Comparison of ENCODE assay signal across 9 mouse cellular contexts in the genomic region with DNA sequence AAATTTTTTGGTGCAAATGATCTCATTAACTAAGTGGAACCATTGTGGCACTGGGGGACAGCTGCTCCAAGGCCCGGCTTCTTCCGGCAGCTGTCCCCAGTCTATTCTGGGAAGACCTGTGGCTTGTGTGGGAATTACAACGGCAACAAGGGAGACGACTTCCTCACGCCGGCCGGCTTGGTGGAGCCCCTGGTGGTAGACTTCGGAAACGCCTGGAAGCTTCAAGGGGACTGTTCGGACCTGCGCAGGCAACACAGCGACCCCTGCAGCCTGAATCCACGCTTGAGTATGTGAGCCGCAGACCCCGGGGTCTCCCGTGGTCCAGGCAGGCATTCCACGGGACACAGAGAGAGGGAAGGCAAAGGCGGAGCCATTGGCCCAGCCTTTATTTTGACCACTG. TPM values are rescaled to one million over a fixed set of nuclear protein-coding genes. Genes with fewer than 3 reads are reported as not detected.
DNase-seq lines count a peak whose midpoint lies in the region; ATAC-seq lines count a peak whose summit lies in the region.
"Had no signal": no experiment of that assay in that cellular context is flagged by ENCODE, and none has a peak within 500 bp of the region (broad histone marks: within the 10 kb centered on the region; RNA-seq: fewer than 3 reads in every experiment).

No protein-coding gene starts in this region.

- no peaks in the 10 kb centered on the region for H3K9me3 ChIP-seq in forebrain, embryonic 15.5 days
- no peaks in the 10 kb centered on the region for H3K9me3 ChIP-seq in liver, embryonic 16.5 days (replicated peaks; ENCODE audit: control insufficient read depth, low read length)
- no peaks in the 10 kb centered on the region for H3K9me3 ChIP-seq in neural tube, embryonic 11.5 days (ENCODE audit: control insufficient read depth, low read length)
- H3K9me3 ChIP-seq in stomach, embryonic 16.5 days (replicated peaks; ENCODE audit: control insufficient read depth, low read length), result no peaks in the 10 kb centered on the region

- 4% methylated on average over 18 of the region's 18 CpGs for WGBS in forebrain, embryonic 15.5 days
- 6% methylated on average over 18 of the region's 18 CpGs for WGBS in large intestine, adult 2 months
- WGBS in liver, embryonic 16.5 days (ENCODE audit: insufficient replicate concordance), result 1% methylated on average over 18 of the region's 18 CpGs
- WGBS in neural tube, embryonic 11.5 days, result 5% methylated on average over 18 of the region's 18 CpGs
- 6% methylated on average over 18 of the region's 18 CpGs for WGBS in stomach, embryonic 16.5 days

- 0 out of 2 replicates have a peak, but pooled peaks have one; percentile 29 for ATAC-seq in forebrain, embryonic 15.5 days (replicated peaks)
- ATAC-seq in liver, embryonic 16.5 days (ENCODE audit: low read depth), result peak; percentile 38; the same call in 1 of the 2 replicates
- peak; percentile 68 for ATAC-seq in neural tube, embryonic 11.5 days (ENCODE audit: insufficient read depth, low FRiP score, low TSS enrichment)
- peak; percentile 29; the same call in 1 of the 2 replicates for ATAC-seq in stomach, embryonic 16.5 days (ENCODE audit: insufficient read depth, low FRiP score)

- 0 out of 2 replicates have a peak overlapping the region, but pooled peaks have one; percentile 8 for H3K4me2 ChIP-seq in forebrain, embryonic 15.5 days (replicated peaks)
- peak overlapping the region; percentile 24 for H3K4me2 ChIP-seq in liver, embryonic 16.5 days (ENCODE audit: low read depth, low read length)
- peak overlapping the region; percentile 27 for H3K4me2 ChIP-seq in neural tube, embryonic 11.5 days (ENCODE audit: low read depth)
- H3K4me2 ChIP-seq in stomach, embryonic 16.5 days (ENCODE audit: low read depth, low read length), result peak overlapping the region; percentile 44

- H3K27me3 ChIP-seq in forebrain, embryonic 15.5 days, result peaks cover 4% of the 10 kb centered on the region; the same call in 1 of the 2 replicates
- H3K27me3 ChIP-seq in liver, embryonic 16.5 days (ENCODE audit: control insufficient read depth, insufficient read depth, low read depth, low read length), result peaks cover 5% of the 10 kb centered on the region
- H3K27me3 ChIP-seq in neural tube, embryonic 11.5 days (ENCODE audit: control insufficient read depth, insufficient read depth, low read length), result 0 out of 2 replicates have a peak, but pooled peaks cover 2% of the 10 kb centered on the region
- H3K27me3 ChIP-seq in stomach, embryonic 16.5 days (ENCODE audit: control insufficient read depth, insufficient read depth, low read length), result no peaks in the 10 kb centered on the region; the same call in 1 of the 2 replicates

- no peak overlapping the region; the same call in 1 of the 2 replicates for H3K4me3 ChIP-seq in forebrain, embryonic 15.5 days
- H3K4me3 ChIP-seq in liver, embryonic 16.5 days (ENCODE audit: low read depth, low read length), result no peak overlapping the region
- no peak overlapping the region for H3K4me3 ChIP-seq in neural tube, embryonic 11.5 days (ENCODE audit: low read depth, low read length)
- peak overlapping the region; percentile 2; the same call in 1 of the 2 replicates for H3K4me3 ChIP-seq in stomach, embryonic 16.5 days (replicated peaks; ENCODE audit: low read length)
- H3K4me3 ChIP-seq: erythroblast, embryonic 14.5 days had no signal

- intact Hi-C loops in heart, postnatal 25 days (cut with DNase I), result no loop called here

- H3K36me3 ChIP-seq in forebrain, embryonic 15.5 days, result no peaks in the 10 kb centered on the region
- no peaks in the 10 kb centered on the region for H3K36me3 ChIP-seq in liver, embryonic 16.5 days (ENCODE audit: control insufficient read depth, insufficient read depth)
- H3K36me3 ChIP-seq in neural tube, embryonic 11.5 days (ENCODE audit: control insufficient read depth, insufficient read depth, low read length), result no peaks in the 10 kb centered on the region
- no peaks in the 10 kb centered on the region for H3K36me3 ChIP-seq in stomach, embryonic 16.5 days (ENCODE audit: control insufficient read depth, insufficient read depth, low read length)

- H3K9ac ChIP-seq in forebrain, embryonic 15.5 days (replicated peaks), result no peak overlapping the region
- no peak overlapping the region for H3K9ac ChIP-seq in liver, embryonic 16.5 days (ENCODE audit: low read depth, low read length)
- H3K9ac ChIP-seq in neural tube, embryonic 11.5 days (ENCODE audit: low read length), result no peak overlapping the region
- H3K9ac ChIP-seq in stomach, embryonic 16.5 days (ENCODE audit: low read length), result 0 out of 2 replicates have a peak overlapping the region, but pooled peaks have one; percentile 22

- DNase-seq in CD8-positive naive resting alpha-beta T cell, adult 2 months (ENCODE audit: low read depth in 2 of 2, low spot score in 2 of 2), result peak; percentile 44 to 64
- peak; percentile 29 for DNase-seq in cerebellum, adult 11-12 months
- peak; percentile 73 for DNase-seq in heart, postnatal 25 days (ENCODE audit: low spot score)
- peak; percentile 57 for DNase-seq in large intestine, adult 2 months (ENCODE audit: low read depth, low spot score)
- DNase-seq in neural tube, embryonic 11.5 days (ENCODE audit: low spot score), result peak; percentile 91

- H3K4me1 ChIP-seq in forebrain, embryonic 15.5 days, result peaks cover 3% of the 10 kb centered on the region; the same call in 1 of the 2 replicates
- H3K4me1 ChIP-seq in liver, embryonic 16.5 days (ENCODE audit: control insufficient read depth, low read depth, low read length), result peaks cover 9% of the 10 kb centered on the region
- H3K4me1 ChIP-seq in neural tube, embryonic 11.5 days (ENCODE audit: control insufficient read depth, insufficient read depth, low read length), result 0 out of 2 replicates have a peak, but pooled peaks cover 2% of the 10 kb centered on the region
- peaks cover 14% of the 10 kb centered on the region; the same call in 1 of the 2 replicates for H3K4me1 ChIP-seq in stomach, embryonic 16.5 days (ENCODE audit: control insufficient read depth, insufficient read depth, low read length)

- H3K27ac ChIP-seq in forebrain, embryonic 15.5 days (replicated peaks), result no peak overlapping the region
- H3K27ac ChIP-seq in liver, embryonic 16.5 days (ENCODE audit: low read length), result no peak overlapping the region
- H3K27ac ChIP-seq in neural tube, embryonic 11.5 days (ENCODE audit: low read depth, low read length), result no peak overlapping the region
- no peak overlapping the region for H3K27ac ChIP-seq in stomach, embryonic 16.5 days (ENCODE audit: low read length)

RNA-seq across cellular contexts. Expression of a gene that starts 56.7 kb away (rescaled TPM):
- polyA plus RNA-seq in forebrain, embryonic 15.5 days (2015; fragmentation: Nextera tagmentation; extraction: Ambion mirVana), result 6.5 and 8.4 TPM in 2 replicates
- total RNA-seq in heart, postnatal 25 days (2021), result 100 to 1,000 TPM; 104 to 114 TPM
- polyA plus RNA-seq in large intestine, adult 2 months (2012; rRNA removed), result 29.1 and 33.3 TPM in 2 replicates
- 10.4 and 11.9 TPM in 2 replicates for polyA plus RNA-seq in liver, embryonic 16.5 days (2015; fragmentation: Nextera tagmentation; extraction: Ambion mirVana)
- polyA plus RNA-seq in neural tube, embryonic 11.5 days (2014; fragmentation: Nextera tagmentation; extraction: Ambion mirVana), result 11.1 and 15.4 TPM in 2 replicates
- polyA plus RNA-seq in stomach, embryonic 16.5 days (2015; fragmentation: Nextera tagmentation; extraction: Ambion mirVana), result 5.4 and 6.9 TPM in 2 replicates

Comparison
In these comparisons a context has a peak if more than half of its experiments do, and no peak if none do; other contexts are left out.
1. DNase-seq: peak in every context shown above with its lines; median percentile 91 in neural tube, embryonic 11.5 days; 73 in heart, postnatal 25 days; 57 in large intestine, adult 2 months; 54 in CD8-positive naive resting alpha-beta T cell, adult 2 months; 29 in cerebellum, adult 11-12 months.